Mouse (Mus musculus) megakaryocyte, embryonic 14.5 days (primary cell): ENCODE measurements at regions not wholly inside any gene's neighbourhood (a gene's known extent, or its start where the extent isn't known, plus 50 kb on each side); places are given as distances from the start of the nearest gene placed in this dataset.

Experiments used
- FLI1 ChIP-seq: IDR thresholded peaks from 2 replicates; pipeline ENCODE4 v1.6.1; 2012; ENCODE audit warnings: low read length, inconsistent platforms, mixed read lengths
- GATA1 ChIP-seq: IDR thresholded peaks from 3 replicates; pipeline ENCODE4 v1.6.1; 2012; ENCODE audit warnings: mixed read lengths, low read length, inconsistent platforms, borderline replicate concordance

DNA sequence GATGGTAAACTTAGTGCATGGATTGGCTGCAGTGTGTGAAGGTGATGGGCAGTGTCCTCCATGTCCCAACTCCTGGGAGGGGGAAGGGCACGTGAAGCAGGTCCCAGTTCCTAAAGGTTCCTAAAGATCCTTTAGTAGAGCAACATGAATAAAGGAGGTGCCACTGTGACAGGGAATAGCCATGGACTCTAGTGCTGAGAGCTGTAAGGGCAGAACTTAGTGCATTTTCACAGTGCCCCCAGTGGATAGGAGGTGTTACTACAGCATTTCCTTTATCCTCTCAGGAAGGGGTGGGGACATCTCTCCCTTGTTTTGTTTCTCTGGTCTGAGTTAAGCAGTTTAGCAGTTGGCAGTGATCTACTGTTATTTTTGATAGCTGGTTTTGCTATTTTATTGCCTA lies 125.5 kb upstream of the Fstl4 start:
- TF ChIP-seq GATA1 (no peak), FLI1 (no peak)
